Mouse (Mus musculus): ENCODE results near the gene Kcnj12.

GRCm38 (mm10) chr11:61060634-61061033, 38.3 kb downstream of the Kcnj12 start:
- TF ChIP-seq POLR2A (IDR thresholded peaks at IDR 0.05; ENCODE audit: low read depth, low read length) (no peak), CTCF (IDR thresholded peaks at IDR 0.05; ENCODE audit: extremely low read depth, insufficient read length, insufficient replicate concordance, low read depth, low read length) (no peak)

Measured in small intestine, adult 2 months (tissue).